Mouse (Mus musculus): ENCODE measurements around the gene Ogdhl. TPM values are rescaled to one million over a fixed set of nuclear protein-coding genes. Genes with fewer than 3 reads are reported as not detected.
"Not testable (repeated sequence)": the region's sequence is repeated elsewhere in the genome, so short reads cannot be mapped to it uniquely, and the experiment has no call there.

The Ogdhl gene
- polyA plus RNA-seq, 1 experiment = 3.9 TPM

DNA sequence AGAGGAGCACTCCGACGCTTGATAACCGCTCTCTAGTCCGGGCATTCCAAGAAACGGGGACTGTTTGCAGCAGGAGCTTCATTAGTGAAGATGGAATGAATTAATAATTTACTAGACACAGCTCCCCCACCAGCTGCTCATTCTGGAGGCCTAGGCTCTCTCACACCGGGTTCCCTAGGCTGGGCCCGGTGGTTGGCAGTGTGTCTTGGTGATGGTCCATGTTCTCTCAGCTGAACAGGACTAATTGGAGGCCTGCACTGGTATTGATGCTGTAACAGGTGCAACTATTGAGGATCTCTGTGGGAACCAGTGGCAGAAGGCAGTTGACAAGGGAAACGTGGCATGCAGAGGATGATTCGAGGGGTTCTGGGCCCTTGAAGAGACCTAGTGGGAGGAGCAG, 5.5 kb downstream of the Ogdhl start:
- TF ChIP-seq POLR2A (IDR thresholded peaks at IDR 0.05; ENCODE audit: borderline replicate concordance, control insufficient read depth, low read depth, low read length) (no peak), CTCF (IDR thresholded peaks at IDR 0.05; ENCODE audit: control insufficient read depth, insufficient read depth, low read length) (no peak)
- H3K4me3 ChIP-seq (replicated peaks; ENCODE audit: control insufficient read depth, low read depth, low read length) = no peak overlapping the region
- no peak overlapping the region for H3K27ac ChIP-seq (ENCODE audit: control insufficient read depth, insufficient read depth, low read depth, low read length, poor library complexity)
- WGBS = 89% methylated on average over 9 of the region's 9 CpGs
- no peaks in the 10 kb centered on the region for H3K4me1 ChIP-seq (ENCODE audit: control insufficient read depth, insufficient read depth, low read length)

DNA sequence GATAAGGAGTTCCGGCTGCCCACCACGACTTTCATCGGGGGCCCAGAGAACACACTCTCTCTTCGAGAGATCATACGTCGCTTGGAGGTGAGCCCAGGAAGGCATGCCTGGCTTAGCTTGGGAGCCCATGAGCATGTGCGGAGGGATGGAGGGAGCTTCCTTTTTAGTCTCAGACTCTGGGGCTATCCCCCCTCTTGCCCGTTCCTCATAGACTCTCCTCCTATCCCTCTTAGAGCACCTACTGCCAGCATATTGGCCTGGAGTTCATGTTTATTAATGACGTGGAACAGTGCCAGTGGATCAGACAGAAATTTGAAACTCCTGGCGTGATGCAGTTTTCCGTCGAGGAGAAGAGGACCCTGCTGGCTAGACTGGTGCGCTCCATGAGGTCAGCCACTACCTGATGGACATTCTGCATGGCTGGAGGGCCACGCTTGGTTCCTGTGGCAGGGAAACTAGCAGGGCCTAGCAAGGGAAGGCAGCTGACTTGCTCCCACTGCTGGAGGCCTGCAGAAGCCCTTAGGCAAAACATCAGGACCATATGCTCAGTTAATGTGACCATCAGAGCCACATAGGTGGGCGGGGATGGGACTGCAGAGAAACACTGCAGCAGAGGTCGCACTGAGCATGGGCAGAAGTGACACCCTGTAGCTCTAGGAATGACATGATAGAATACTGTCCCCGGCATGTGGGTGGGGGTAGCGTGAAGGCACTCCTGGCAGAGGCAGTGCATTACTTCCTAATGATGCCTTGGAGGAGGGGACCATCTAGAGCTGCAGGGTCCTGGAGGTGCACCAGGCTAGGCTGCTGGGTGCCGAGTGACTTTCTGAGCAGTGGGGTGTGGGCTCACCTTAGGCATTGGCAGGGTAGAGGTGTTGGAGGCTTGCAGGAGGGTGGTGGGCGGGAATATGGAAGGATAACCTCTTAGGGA, 11.0 kb downstream of the Ogdhl start:
- no peak overlapping the region for H3K27ac ChIP-seq (ENCODE audit: control insufficient read depth, insufficient read depth, low read depth, low read length, poor library complexity)
- H3K4me1 ChIP-seq (ENCODE audit: control insufficient read depth, insufficient read depth, low read length) = no peaks in the 10 kb centered on the region
- no peak overlapping the region for H3K4me3 ChIP-seq (replicated peaks; ENCODE audit: control insufficient read depth, low read depth, low read length)
- TF ChIP-seq CTCF (IDR thresholded peaks at IDR 0.05; ENCODE audit: control insufficient read depth, insufficient read depth, low read length) (no peak), POLR2A (IDR thresholded peaks at IDR 0.05; ENCODE audit: borderline replicate concordance, control insufficient read depth, low read depth, low read length) (no peak)
- 81% methylated on average over 20 of the region's 20 CpGs for WGBS

DNA sequence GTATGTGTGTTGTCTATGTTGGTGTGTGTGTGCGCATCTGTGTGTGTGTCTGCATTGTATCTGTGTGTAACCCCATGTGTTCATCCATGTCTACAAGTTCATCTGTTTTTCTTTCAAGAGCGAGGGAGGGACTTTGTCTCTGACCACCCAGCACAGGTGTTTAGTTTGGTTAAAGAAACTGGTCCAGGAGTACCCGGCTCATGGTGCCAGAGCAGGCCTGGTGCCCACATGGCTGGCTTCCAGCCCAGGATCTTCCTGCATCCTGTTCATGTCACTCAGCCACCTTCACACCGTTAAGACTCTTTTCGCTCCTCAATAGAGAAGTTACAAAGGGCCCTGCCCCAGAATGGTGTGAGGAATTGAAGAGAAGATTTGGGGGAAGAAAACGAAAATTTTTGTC, 14.2 kb downstream of the Ogdhl start:
- TF ChIP-seq CTCF (IDR thresholded peaks at IDR 0.05; ENCODE audit: control insufficient read depth, insufficient read depth, low read length) (no peak), POLR2A (IDR thresholded peaks at IDR 0.05; ENCODE audit: borderline replicate concordance, control insufficient read depth, low read depth, low read length) (no peak)

DNA sequence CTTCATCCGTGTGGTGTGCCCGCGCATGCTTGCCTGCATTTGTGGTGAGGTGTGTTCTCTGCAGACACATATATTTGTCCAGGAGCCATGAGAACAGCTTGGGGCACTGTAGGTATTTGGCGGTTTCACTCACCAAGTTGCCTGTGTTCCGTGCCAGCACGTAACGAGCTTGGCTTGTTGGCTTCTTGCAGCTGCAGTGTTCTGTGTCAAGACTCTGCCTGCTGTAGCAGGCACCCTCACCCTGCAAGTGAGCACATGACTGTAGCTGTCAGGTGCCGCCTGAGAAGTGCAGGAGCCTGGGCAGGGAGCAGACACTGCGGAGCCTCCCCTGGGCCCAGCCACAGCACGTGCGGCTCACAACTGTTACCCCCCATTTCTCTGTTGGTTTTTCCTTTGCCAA, 14.7 kb downstream of the Ogdhl start:
- H3K27ac ChIP-seq (ENCODE audit: control insufficient read depth, insufficient read depth, low read depth, low read length, poor library complexity) = no peak overlapping the region
- TF ChIP-seq POLR2A (IDR thresholded peaks at IDR 0.05; ENCODE audit: borderline replicate concordance, control insufficient read depth, low read depth, low read length) = no peak
- TF ChIP-seq CTCF (IDR thresholded peaks at IDR 0.05; ENCODE audit: control insufficient read depth, insufficient read depth, low read length) = no peak
- no peaks in the 10 kb centered on the region for H3K4me1 ChIP-seq (ENCODE audit: control insufficient read depth, insufficient read depth, low read length)
- H3K4me3 ChIP-seq (replicated peaks; ENCODE audit: control insufficient read depth, low read depth, low read length) = no peak overlapping the region
- 86% methylated on average over 11 of the region's 11 CpGs for WGBS

More for the DNA sequence above, 14.2 kb downstream of the Ogdhl start:
- no peak overlapping the region for H3K27ac ChIP-seq (ENCODE audit: control insufficient read depth, insufficient read depth, low read depth, low read length, poor library complexity)
- WGBS = 41% methylated on average over 6 of the region's 6 CpGs
- H3K4me3 ChIP-seq (replicated peaks; ENCODE audit: control insufficient read depth, low read depth, low read length) = no peak overlapping the region
- no peaks in the 10 kb centered on the region for H3K4me1 ChIP-seq (ENCODE audit: control insufficient read depth, insufficient read depth, low read length)

DNA sequence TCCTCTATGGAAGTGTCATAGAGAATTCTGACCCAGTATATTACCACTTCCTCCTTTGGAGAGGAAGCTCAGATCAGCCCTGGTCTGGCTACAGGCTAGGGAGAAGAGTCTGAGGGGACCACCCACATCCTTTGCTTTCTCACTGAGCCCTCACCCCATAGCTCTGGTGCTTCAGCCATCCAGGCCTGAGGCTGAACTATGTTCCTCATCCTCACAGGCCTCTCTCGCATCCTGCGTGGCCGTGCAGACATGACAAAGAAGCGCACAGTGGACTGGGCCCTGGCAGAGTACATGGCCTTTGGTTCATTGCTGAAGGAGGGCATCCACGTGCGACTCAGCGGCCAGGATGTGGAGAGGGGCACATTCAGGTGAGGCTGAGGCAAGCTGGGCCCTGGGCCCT, 20.0 kb downstream of the Ogdhl start:
- no peaks in the 10 kb centered on the region for H3K4me1 ChIP-seq (ENCODE audit: control insufficient read depth, insufficient read depth, low read length)
- H3K4me3 ChIP-seq (replicated peaks; ENCODE audit: control insufficient read depth, low read depth, low read length) = no peak overlapping the region
- H3K27ac ChIP-seq (ENCODE audit: control insufficient read depth, insufficient read depth, low read depth, low read length, poor library complexity) = no peak overlapping the region
- 77% methylated on average over 7 of the region's 7 CpGs for WGBS
- TF ChIP-seq CTCF (IDR thresholded peaks at IDR 0.05; ENCODE audit: control insufficient read depth, insufficient read depth, low read length) = no peak
- no peak for TF ChIP-seq POLR2A (IDR thresholded peaks at IDR 0.05; ENCODE audit: borderline replicate concordance, control insufficient read depth, low read depth, low read length)

DNA sequence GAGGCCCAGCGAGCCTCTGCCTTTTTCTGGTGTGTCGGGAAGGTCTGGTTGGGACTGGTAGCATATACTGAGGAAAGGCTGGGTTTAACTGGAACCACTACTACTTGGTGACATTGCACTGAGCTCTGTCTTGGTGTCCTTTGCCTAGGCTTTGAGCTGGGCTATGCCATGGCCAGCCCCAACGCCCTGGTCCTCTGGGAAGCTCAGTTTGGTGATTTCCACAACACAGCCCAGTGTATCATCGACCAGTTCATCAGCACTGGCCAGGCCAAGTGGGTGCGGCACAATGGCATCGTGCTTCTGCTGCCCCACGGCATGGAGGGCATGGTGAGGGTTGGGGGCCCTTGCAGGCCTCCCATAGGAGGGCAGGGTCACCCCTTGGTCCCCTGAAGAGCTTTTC, 22.4 kb downstream of the Ogdhl start:
- H3K4me3 ChIP-seq (replicated peaks; ENCODE audit: control insufficient read depth, low read depth, low read length) = no peak overlapping the region
- H3K27ac ChIP-seq (ENCODE audit: control insufficient read depth, insufficient read depth, low read depth, low read length, poor library complexity) = no peak overlapping the region
- 72% methylated on average over 7 of the region's 7 CpGs for WGBS
- H3K4me1 ChIP-seq (ENCODE audit: control insufficient read depth, insufficient read depth, low read length) = no peaks in the 10 kb centered on the region; the same call in 1 of the 2 replicates
- TF ChIP-seq CTCF (IDR thresholded peaks at IDR 0.05; ENCODE audit: control insufficient read depth, insufficient read depth, low read length) (no peak), POLR2A (IDR thresholded peaks at IDR 0.05; ENCODE audit: borderline replicate concordance, control insufficient read depth, low read depth, low read length) (no peak)

DNA sequence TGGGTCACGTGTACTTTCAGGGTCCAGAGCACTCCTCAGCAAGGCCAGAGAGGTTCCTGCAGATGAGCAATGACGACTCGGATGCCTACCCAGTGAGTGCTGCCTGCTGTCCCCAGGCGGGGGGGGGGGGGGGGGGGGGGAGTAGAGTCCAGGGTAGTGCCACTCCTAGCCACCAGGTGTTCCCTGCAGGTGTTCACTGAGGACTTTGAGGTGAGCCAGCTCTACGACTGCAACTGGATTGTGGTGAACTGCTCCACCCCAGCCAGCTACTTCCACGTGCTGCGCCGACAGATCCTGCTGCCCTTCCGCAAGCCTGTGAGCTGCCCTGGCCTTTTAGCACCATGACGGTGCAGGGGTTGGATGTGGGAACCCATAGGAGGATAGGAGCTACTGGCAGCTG, 22.9 kb downstream of the Ogdhl start:
- Histone ChIP-seq H3K27ac (ENCODE audit: control insufficient read depth, insufficient read depth, low read depth, low read length, poor library complexity) (no peak overlapping the region), H3K4me3 (replicated peaks; ENCODE audit: control insufficient read depth, low read depth, low read length) (no peak overlapping the region), H3K4me1 (ENCODE audit: control insufficient read depth, insufficient read depth, low read length) (no peaks in the 10 kb centered on the region; the same call in 1 of the 2 replicates)
- TF ChIP-seq CTCF (IDR thresholded peaks at IDR 0.05; ENCODE audit: control insufficient read depth, insufficient read depth, low read length) (no peak), POLR2A (IDR thresholded peaks at IDR 0.05; ENCODE audit: borderline replicate concordance, control insufficient read depth, low read depth, low read length) (no peak)
- WGBS = 69% methylated on average over 9 of the region's 10 CpGs

DNA sequence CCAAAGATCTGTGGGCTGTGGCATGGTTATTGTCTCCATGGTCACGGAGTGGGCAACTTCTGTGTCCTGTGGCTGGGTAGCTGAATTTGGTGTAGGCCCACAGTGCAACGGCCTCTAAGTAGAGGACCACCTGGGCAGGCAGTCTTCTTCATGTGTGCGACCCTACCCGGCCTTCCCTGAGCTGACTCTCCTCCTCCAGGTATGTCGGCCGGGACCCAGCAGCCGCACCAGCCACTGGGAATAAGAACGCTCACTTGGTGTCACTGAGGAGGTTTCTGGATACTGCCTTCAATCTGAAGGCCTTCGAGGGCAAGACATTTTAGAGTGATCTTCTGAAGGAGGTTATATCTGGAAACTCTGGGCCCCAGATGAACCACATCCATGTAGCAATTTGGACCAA, 25.5 kb downstream of the Ogdhl start:
- Histone ChIP-seq H3K4me3 (replicated peaks; ENCODE audit: control insufficient read depth, low read depth, low read length) (no peak overlapping the region), H3K4me1 (ENCODE audit: control insufficient read depth, insufficient read depth, low read length) (no peaks in the 10 kb centered on the region; the same call in 1 of the 2 replicates), H3K27ac (ENCODE audit: control insufficient read depth, insufficient read depth, low read depth, low read length, poor library complexity) (no peak overlapping the region)
- WGBS = 84% methylated on average over 9 of the region's 9 CpGs
- no peak for TF ChIP-seq CTCF (IDR thresholded peaks at IDR 0.05; ENCODE audit: control insufficient read depth, insufficient read depth, low read length)
- no peak for TF ChIP-seq POLR2A (IDR thresholded peaks at IDR 0.05; ENCODE audit: borderline replicate concordance, control insufficient read depth, low read depth, low read length)

DNA sequence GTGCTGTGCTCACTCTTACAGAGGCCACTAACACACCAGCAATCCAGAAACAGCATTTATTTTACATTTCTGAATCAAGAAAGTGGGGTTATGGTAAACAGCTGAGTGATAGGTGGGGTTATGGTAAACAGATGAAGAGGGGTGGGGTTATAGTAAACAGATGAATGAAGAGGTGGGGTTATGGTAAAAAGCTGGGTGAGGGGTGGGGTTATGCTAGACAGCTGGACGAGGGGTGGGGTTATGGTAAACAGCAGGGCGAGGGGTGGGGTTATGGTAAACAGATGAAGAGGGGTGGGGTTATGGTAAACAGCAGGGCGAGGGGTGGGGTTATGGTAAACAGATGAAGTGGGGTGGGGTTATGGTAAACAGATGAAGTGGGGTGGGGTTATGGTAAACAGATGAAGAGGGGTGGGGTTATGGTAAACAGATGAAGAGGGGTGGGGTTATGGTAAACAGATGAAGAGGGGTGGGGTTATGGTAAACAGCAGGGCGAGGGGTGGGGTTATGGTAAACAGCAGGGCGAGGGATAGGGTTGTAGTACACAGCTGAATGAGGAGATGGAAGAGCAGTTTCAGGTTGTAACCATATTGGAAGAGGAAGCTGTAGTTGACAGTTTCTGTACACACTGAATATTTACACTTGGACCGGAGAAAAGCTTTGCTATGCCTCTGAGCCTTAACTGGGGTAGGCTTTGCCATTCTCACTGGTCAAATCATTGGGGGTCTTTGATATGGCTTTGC, 29.5 kb downstream of the Ogdhl start:
- 38% methylated on average over 6 of the region's 6 CpGs for WGBS
- not testable (repeated sequence) for H3K4me3 ChIP-seq (replicated peaks; ENCODE audit: control insufficient read depth, low read depth, low read length); H3K27ac ChIP-seq (ENCODE audit: control insufficient read depth, insufficient read depth, low read depth, low read length, poor library complexity)

More for the DNA sequence above, 29.5 kb downstream of the Ogdhl start:
- not testable (repeated sequence) for H3K4me1 ChIP-seq (ENCODE audit: control insufficient read depth, insufficient read depth, low read length)

All from bone marrow, adult 2 months (tissue).